In genomic region chr9:102190058-102190457, GRCm38 (mm10) we compare ENCODE assay signal across 16 mouse cellular contexts.
DNase-seq lines count a peak whose midpoint lies in the region; ATAC-seq and TF ChIP-seq lines count a peak whose summit lies in the region.
"Had no signal": no experiment of that assay in that cellular context is flagged by ENCODE, and none has a peak within 500 bp of the region (broad histone marks: within the 10 kb centered on the region; RNA-seq: fewer than 3 reads in every experiment).

No protein-coding gene starts in this region.

- no peaks in the 10 kb centered on the region for H3K27me3 ChIP-seq in stomach, embryonic 15.5 days (replicated peaks)
- no peaks in the 10 kb centered on the region for H3K27me3 ChIP-seq in stomach, postnatal 0 days (ENCODE audit: control insufficient read depth, insufficient read depth, low read length)
- H3K27me3 ChIP-seq: embryonic facial prominence, embryonic 13.5 days had no signal

- no peaks in the 10 kb centered on the region for H3K36me3 ChIP-seq in stomach, embryonic 15.5 days
- H3K36me3 ChIP-seq in stomach, postnatal 0 days (ENCODE audit: control insufficient read depth, insufficient read depth, low read length): no peaks in the 10 kb centered on the region
- H3K36me3 ChIP-seq: embryonic facial prominence, embryonic 13.5 days; heart, embryonic 15.5 days had no signal

- peaks cover 11% of the 10 kb centered on the region for H3K4me1 ChIP-seq in stomach, embryonic 15.5 days
- no peaks in the 10 kb centered on the region for H3K4me1 ChIP-seq in stomach, postnatal 0 days (replicated peaks; ENCODE audit: control insufficient read depth, insufficient read depth)
- H3K4me1 ChIP-seq: heart, embryonic 15.5 days had no signal

- no peak for TF ChIP-seq EP300 in stomach, postnatal 0 days (optimal IDR thresholded peaks at IDR 0.05)

- H3K9me3 ChIP-seq in stomach, embryonic 15.5 days: no peaks in the 10 kb centered on the region
- no peaks in the 10 kb centered on the region for H3K9me3 ChIP-seq in stomach, postnatal 0 days (ENCODE audit: control insufficient read depth, low read length)
- H3K9me3 ChIP-seq: embryonic facial prominence, embryonic 13.5 days; forebrain, embryonic 13.5 days; heart, embryonic 15.5 days; hindbrain, embryonic 13.5 days had no signal

- peak; percentile 39 for DNase-seq in cerebellum, adult 8-10 months
- DNase-seq in cerebellum, adult 11 months: no peak
- DNase-seq in stomach, postnatal 0 days (ENCODE audit: low spot score): no peak
- peak; percentile 40 to 42 for DNase-seq in cerebellum, postnatal 14 days
- no peak for DNase-seq in right cerebral cortex, adult 18-20 months
- DNase-seq in adrenal gland, adult 18-20 months (ENCODE audit: low spot score in 2 of 2): no peak
- DNase-seq: forebrain, postnatal 0 days; kidney, adult 11 months had no signal

- 0 out of 2 replicates have a peak overlapping the region, but pooled peaks have one; percentile 26 for H3K27ac ChIP-seq in stomach, embryonic 15.5 days
- no peak overlapping the region for H3K27ac ChIP-seq in stomach, postnatal 0 days (replicated peaks)
- H3K27ac ChIP-seq: embryonic facial prominence, embryonic 13.5 days; forebrain, embryonic 13.5 days; heart, adult 2 months; heart, embryonic 15.5 days; hindbrain, postnatal 0 days had no signal

- no peak overlapping the region for H3K4me3 ChIP-seq in stomach, embryonic 15.5 days (replicated peaks)
- H3K4me3 ChIP-seq in stomach, postnatal 0 days (ENCODE audit: low read depth, low read length): no peak overlapping the region
- H3K4me3 ChIP-seq: embryonic facial prominence, embryonic 13.5 days; forebrain, embryonic 13.5 days; heart, adult 2 months; heart, embryonic 15.5 days; hindbrain, embryonic 13.5 days had no signal

- no peak for ATAC-seq in stomach, embryonic 15.5 days (ENCODE audit: insufficient read depth, low FRiP score, low read depth)
- ATAC-seq in stomach, postnatal 0 days (ENCODE audit: low FRiP score, low TSS enrichment): no peak
- ATAC-seq: forebrain, embryonic 13.5 days; forebrain, postnatal 0 days had no signal

- no peak overlapping the region for H3K9ac ChIP-seq in stomach, embryonic 15.5 days
- H3K9ac ChIP-seq in stomach, postnatal 0 days (ENCODE audit: low read length): no peak overlapping the region
- H3K9ac ChIP-seq: embryonic facial prominence, embryonic 13.5 days; forebrain, embryonic 13.5 days; forebrain, postnatal 0 days; heart, embryonic 15.5 days; hindbrain, embryonic 13.5 days had no signal

- H3K4me2 ChIP-seq in stomach, embryonic 15.5 days: no peak overlapping the region
- no peak overlapping the region for H3K4me2 ChIP-seq in stomach, postnatal 0 days (replicated peaks; ENCODE audit: low read depth)
- H3K4me2 ChIP-seq: embryonic facial prominence, embryonic 13.5 days; heart, embryonic 11.5 days; heart, embryonic 15.5 days had no signal

- WGBS in stomach, embryonic 15.5 days: 82% methylated on average over 9 of the region's 9 CpGs
- WGBS in stomach, postnatal 0 days: 74% methylated on average over 9 of the region's 9 CpGs

- no peak for TF ChIP-seq CTCF in stomach, postnatal 0 days (IDR thresholded peaks at IDR 0.05; ENCODE audit: low read depth)

Comparison
In these comparisons a context has a peak if more than half of its experiments do, and no peak if none do; other contexts are left out.
1. DNase-seq: peak in cerebellum, adult 8-10 months (single experiment) and cerebellum, postnatal 14 days (2 of 2); none in cerebellum, adult 11 months (single experiment), stomach, postnatal 0 days (single experiment), right cerebral cortex, adult 18-20 months (single experiment) and adrenal gland, adult 18-20 months (0 of 2).